Comparison of ENCODE assay signal across 8 mouse cellular contexts in the genomic region with DNA sequence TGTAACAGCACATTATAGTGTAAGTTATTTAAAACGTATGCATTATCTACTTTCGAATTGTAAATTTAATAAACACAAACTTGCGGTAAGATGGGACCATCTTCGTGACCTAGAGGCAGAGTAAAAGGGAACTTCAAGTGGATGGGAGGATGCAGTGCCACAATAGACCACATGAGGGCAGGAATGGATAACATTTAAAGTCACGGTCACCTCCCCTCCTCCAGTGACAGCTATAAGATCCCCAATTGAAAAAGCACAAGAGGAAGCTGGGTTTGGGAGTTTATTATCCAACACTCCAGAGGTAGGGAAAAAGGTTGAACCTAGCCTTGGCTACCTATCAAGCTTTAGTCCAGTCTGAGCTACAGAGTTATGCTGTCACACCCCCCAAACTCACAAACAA. TPM values are rescaled to one million over a fixed set of nuclear protein-coding genes. Genes with fewer than 3 reads are reported as not detected.
DNase-seq lines count a peak whose midpoint lies in the region; ATAC-seq lines count a peak whose summit lies in the region.

No protein-coding gene starts in this region.

- no peak overlapping the region for H3K9ac ChIP-seq in hindbrain, embryonic 13.5 days

- peak; percentile 31 for DNase-seq in hindbrain, embryonic 10.5 days (ENCODE audit: low spot score)
- DNase-seq in MEL-GATA-1-ER (ENCODE audit: extremely low read depth, low read depth) = peak; percentile 64
- peak; percentile 64 to 76 for DNase-seq in cerebellum, postnatal 14 days
- peak; percentile 37 to 55 for DNase-seq in frontal cortex, postnatal 36 days (ENCODE audit: low spot score in 2 of 2)
- DNase-seq in layer of hippocampus, adult 18-20 months (ENCODE audit: low spot score in 2 of 2) = peak; percentile 9 to 72
- DNase-seq in lung, postnatal 25 days (ENCODE audit: low spot score) = peak; percentile 43
- DNase-seq in spleen, adult 12 weeks (ENCODE audit: low spot score) = peak; percentile 5

- no peak overlapping the region for H3K4me3 ChIP-seq in hindbrain, embryonic 10.5 days
- H3K4me3 ChIP-seq in hindbrain, embryonic 13.5 days = no peak overlapping the region

- 43% methylated on average over 5 of the region's 5 CpGs for WGBS in hindbrain, embryonic 10.5 days
- 36% methylated on average over 5 of the region's 5 CpGs for WGBS in hindbrain, embryonic 13.5 days

- no peak overlapping the region for H3K4me2 ChIP-seq in hindbrain, embryonic 13.5 days

- H3K9me3 ChIP-seq in hindbrain, embryonic 10.5 days = no peaks in the 10 kb centered on the region
- H3K9me3 ChIP-seq in hindbrain, embryonic 13.5 days = no peaks in the 10 kb centered on the region

- H3K36me3 ChIP-seq in hindbrain, embryonic 10.5 days = peaks cover 21% of the 10 kb centered on the region
- peaks cover 6% of the 10 kb centered on the region for H3K36me3 ChIP-seq in hindbrain, embryonic 13.5 days

- ATAC-seq in hindbrain, embryonic 13.5 days (ENCODE audit: low FRiP score) = no peak

- no peaks in the 10 kb centered on the region for H3K4me1 ChIP-seq in hindbrain, embryonic 10.5 days (replicated peaks)
- H3K4me1 ChIP-seq in hindbrain, embryonic 13.5 days (replicated peaks) = no peaks in the 10 kb centered on the region

- no peak overlapping the region for H3K27ac ChIP-seq in hindbrain, embryonic 10.5 days
- no peak overlapping the region for H3K27ac ChIP-seq in hindbrain, embryonic 13.5 days

- no peaks in the 10 kb centered on the region for H3K27me3 ChIP-seq in hindbrain, embryonic 10.5 days (ENCODE audit: insufficient read depth, poor library complexity, severe bottlenecking)
- H3K27me3 ChIP-seq in hindbrain, embryonic 13.5 days = no peaks in the 10 kb centered on the region

RNA-seq across cellular contexts. Expression of gene Ctps2, which starts 14.7 kb away (rescaled TPM):
- polyA plus RNA-seq in hindbrain, embryonic 10.5 days (2016; fragmentation: Nextera tagmentation; extraction: Ambion mirVana) = 60.0 and 67.8 TPM in 2 replicates
- 86.2 and 91.1 TPM in 2 replicates for polyA plus RNA-seq in hindbrain, embryonic 13.5 days (2015; fragmentation: Nextera tagmentation; extraction: Ambion mirVana)
- 10 to 100 TPM; 52.7 to 55.2 TPM for total RNA-seq in layer of hippocampus, adult 18-20 months (2021)

RNA-seq across cellular contexts. Expression of gene Syap1, which starts 27.4 kb away (rescaled TPM):
- 22.0 and 25.7 TPM in 2 replicates for polyA plus RNA-seq in hindbrain, embryonic 10.5 days (2016; fragmentation: Nextera tagmentation; extraction: Ambion mirVana)
- polyA plus RNA-seq in hindbrain, embryonic 13.5 days (2015; fragmentation: Nextera tagmentation; extraction: Ambion mirVana) = 29.7 TPM in 2 replicates
- 10 to 100 TPM; 29.3 to 32.7 TPM for total RNA-seq in layer of hippocampus, adult 18-20 months (2021)

RNA-seq across cellular contexts. Expression of gene S100g, which starts 48.7 kb away (rescaled TPM):
- 0.37 TPM in 1 of 2 replicates, not detected in the other for polyA plus RNA-seq in hindbrain, embryonic 10.5 days (2016; fragmentation: Nextera tagmentation; extraction: Ambion mirVana)
- 1.1 and 1.4 TPM in 2 replicates for polyA plus RNA-seq in hindbrain, embryonic 13.5 days (2015; fragmentation: Nextera tagmentation; extraction: Ambion mirVana)
- total RNA-seq in layer of hippocampus, adult 18-20 months (2021) = not detected

Comparison
In these comparisons a context has a peak if more than half of its experiments do, and no peak if none do; other contexts are left out.
1. DNase-seq: peak in every context shown above with its lines; median percentile 70 in cerebellum, postnatal 14 days; 64 in MEL-GATA-1-ER; 46 in frontal cortex, postnatal 36 days; 43 in lung, postnatal 25 days; 40 in layer of hippocampus, adult 18-20 months; 31 in hindbrain, embryonic 10.5 days; 5 in spleen, adult 12 weeks.